Mouse (Mus musculus): Measurements from ENCODE around the gene Zbtb48.

GRCm38 (mm10) chr4:152029087-152029486 lies 1.6 kb upstream of the Zbtb48 start:
- no peak for TF ChIP-seq CTCF (IDR thresholded peaks at IDR 0.05; ENCODE audit: extremely low read depth, insufficient read depth, low read length)
- TF ChIP-seq POLR2A (IDR thresholded peaks at IDR 0.05; ENCODE audit: extremely low read depth, insufficient read depth, low read length): no peak
